Mouse (Mus musculus) adrenal gland, adult (tissue): ENCODE measurements around the gene Acot1.

ENCODE experiments used
- DNase-seq, 2 experiments: peaks; one replicate each; pipeline ENCODE4 v3.0.0; 2022 to 2023; ENCODE audit warnings: low spot score in 1 of 2; ENCODE audit not compliant: inconsistent age in 2 of 2

Gene Acot1

GRCm38 (mm10) chr12:84009171-84009965, at the start of gene Acot1:
Acot1 (plus strand) TSS chr12:84009490.
- peak; percentile 71 to 81 for DNase-seq

GRCm38 (mm10) chr12:83965235-83965634, 44.1 kb upstream of the Acot1 start:
- no peak for DNase-seq

- peak; percentile 44 to 85 for DNase-seq
Measured at GRCm38 (mm10) chr12:83972117-83972516, 37.2 kb upstream of the Acot1 start.

- no peak for DNase-seq
Measured at GRCm38 (mm10) chr12:83978862-83979261, 30.4 kb upstream of the Acot1 start.

- no peak for DNase-seq
Measured at GRCm38 (mm10) chr12:83981615-83982014, 27.7 kb upstream of the Acot1 start.

- DNase-seq, result no peak
Measured at GRCm38 (mm10) chr12:83984752-83985151, 24.5 kb upstream of the Acot1 start, which contains the start of gene Heatr4. Heatr4 (minus strand) TSS chr12:83984852.

- DNase-seq, result no peak
Measured at GRCm38 (mm10) chr12:83987242-83987582, 22.1 kb upstream of the Acot1 start.

- peak; percentile 84 to 94 for DNase-seq
Measured at GRCm38 (mm10) chr12:83987583-83988441, 21.5 kb upstream of the Acot1 start, which contains the start of gene Acot2. Acot2 (plus strand) TSS chr12:83987861.

GRCm38 (mm10) chr12:83988483-83988882, 20.8 kb upstream of the Acot1 start:
- no peak for DNase-seq

- DNase-seq, result no peak
Measured at GRCm38 (mm10) chr12:83989378-83989777, 19.9 kb upstream of the Acot1 start.

- no peak for DNase-seq
Measured at GRCm38 (mm10) chr12:83997221-83997620, 12.1 kb upstream of the Acot1 start.

GRCm38 (mm10) chr12:83998341-83999107, 10.8 kb upstream of the Acot1 start:
- DNase-seq, result no peak

GRCm38 (mm10) chr12:83999237-83999636, 10.1 kb upstream of the Acot1 start:
- peak; percentile 79 to 82 for DNase-seq

GRCm38 (mm10) chr12:84000418-84000817, 8.9 kb upstream of the Acot1 start:
- no peak for DNase-seq

- no peak for DNase-seq
Measured at GRCm38 (mm10) chr12:84003866-84004265, 5.4 kb upstream of the Acot1 start.

GRCm38 (mm10) chr12:84008251-84008650, 1.0 kb upstream of the Acot1 start:
- DNase-seq, result no peak

- no peak for DNase-seq
Measured at GRCm38 (mm10) chr12:84008729-84009128, 561 bp upstream of the Acot1 start.

GRCm38 (mm10) chr12:84010201-84010600, 911 bp downstream of the Acot1 start:
- DNase-seq, result no peak

- peak; percentile 84 to 91 for DNase-seq
Measured at GRCm38 (mm10) chr12:84011251-84012040, 2.2 kb downstream of the Acot1 start.

GRCm38 (mm10) chr12:84013130-84013529, 3.8 kb downstream of the Acot1 start:
- DNase-seq, result no peak
